Mouse (Mus musculus) kidney, adult 2 months (tissue): Measurements from ENCODE around the gene Dab1.

ENCODE experiments used
- CTCF ChIP-seq: fragments of 200-500 bp; conservative IDR thresholded peaks from 2 replicates; pipeline ENCODE4 v1.5.1; 2011; ENCODE audit warnings: low read depth, mild to moderate bottlenecking, control low read depth, low read length, moderate library complexity, mixed read lengths; ENCODE audit not compliant: insufficient read depth, insufficient read length
- POLR2A ChIP-seq: fragments of 200-500 bp; IDR thresholded peaks from one replicate; pipeline ENCODE4 v1.6.1; 2011; ENCODE audit warnings: low read depth, low read length, control low read depth

DNA sequence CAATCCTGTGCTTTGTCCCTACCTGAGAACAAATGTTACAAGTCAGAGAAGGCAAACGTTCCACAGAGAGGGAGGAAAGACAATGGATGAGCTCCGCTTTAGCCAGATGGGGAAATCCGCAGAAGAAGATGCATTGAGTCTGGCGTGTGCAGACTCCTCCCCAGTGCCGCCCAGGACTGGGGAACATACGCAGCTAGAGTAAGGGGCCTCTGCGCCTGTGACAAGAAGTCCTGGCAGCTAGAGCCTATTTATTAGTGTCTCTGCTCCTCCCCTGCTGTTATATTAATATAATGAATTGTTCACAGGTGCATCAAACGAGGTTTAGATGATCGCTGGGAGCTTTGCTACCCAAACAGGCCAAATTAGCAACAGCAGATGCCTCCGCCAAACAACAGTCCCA lies 718.1 kb downstream of the Dab1 start:
- TF ChIP-seq POLR2A (no peak), CTCF (no peak)
